10 mouse cellular contexts compared by ENCODE assay signal in the genomic region with DNA sequence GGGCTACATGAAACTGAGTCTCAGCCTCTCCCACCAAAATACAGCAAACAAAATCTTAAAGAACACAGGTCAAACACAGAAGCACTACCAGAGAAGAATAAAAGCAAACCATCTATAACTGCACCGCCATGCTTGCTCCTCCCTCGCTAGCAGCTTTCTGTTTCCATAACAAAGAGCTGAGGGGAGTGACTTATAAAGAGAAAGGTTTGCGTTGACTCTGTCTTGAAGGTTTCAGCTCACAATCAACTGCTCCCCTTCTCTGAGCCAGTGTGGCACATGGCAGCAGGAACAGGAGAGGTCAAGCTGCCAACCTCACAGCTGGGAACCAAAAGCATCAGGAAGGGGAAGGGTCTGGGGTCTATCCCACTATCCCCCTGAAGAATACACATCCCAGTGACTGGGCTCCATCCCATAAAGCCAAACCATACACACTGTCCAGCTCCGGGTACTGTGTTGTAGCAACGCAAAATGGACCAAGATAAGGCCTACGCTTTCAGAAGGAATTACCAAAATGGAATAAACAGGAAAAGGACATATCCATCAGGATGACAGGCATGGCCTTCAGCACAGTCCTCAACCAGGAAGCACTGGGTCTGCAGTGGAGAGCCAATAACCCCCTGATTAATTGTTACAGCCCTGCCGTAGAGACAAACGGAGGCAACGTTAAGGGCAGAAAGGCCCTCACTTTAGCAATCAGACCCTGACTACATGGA. TPM values are rescaled to one million over a fixed set of nuclear protein-coding genes. Genes with fewer than 3 reads are reported as not detected.
A peak's percentile ranks its signal among the peaks of the same experiment; 100 is the strongest.
DNase-seq lines count a peak whose midpoint lies in the region; ATAC-seq and TF ChIP-seq lines count a peak whose summit lies in the region.
"Had no signal": no experiment of that assay in that cellular context is flagged by ENCODE, and none has a peak within 500 bp of the region (broad histone marks: within the 10 kb centered on the region; RNA-seq: fewer than 3 reads in every experiment).

No protein-coding gene starts in this region.

- TF ChIP-seq POLR2A in liver, adult 2 months (IDR thresholded peaks at IDR 0.05; ENCODE audit: extremely low read depth, insufficient read depth, low read length): no peak
- no peak for TF ChIP-seq POLR2A in MEL (IDR thresholded peaks at IDR 0.05; ENCODE audit: control insufficient read depth in 1 of 2, insufficient read depth in 1 of 2, low read depth in 1 of 2, low read length in 2 of 2, poor library complexity in 1 of 2)

- TF ChIP-seq EP300 in MEL (IDR thresholded peaks at IDR 0.05; ENCODE audit: low read depth in 1 of 2, low read length in 2 of 2): no peak
- TF ChIP-seq EP300 in liver, postnatal 0 days (IDR thresholded peaks at IDR 0.05; ENCODE audit: low read depth): no peak

- H3K79me2 ChIP-seq in liver, adult 2 months (ENCODE audit: control insufficient read depth, insufficient read depth, low read length): no peaks in the 10 kb centered on the region; the same call in 1 of the 2 replicates
- no peaks in the 10 kb centered on the region for H3K79me2 ChIP-seq in MEL (ENCODE audit: control insufficient read depth, insufficient read depth, low read length, poor library complexity)

- no peak overlapping the region for H3K9ac ChIP-seq in liver, adult 2 months (ENCODE audit: low read depth, low read length)
- no peak overlapping the region for H3K9ac ChIP-seq in liver, embryonic 12.5 days
- no peak overlapping the region for H3K9ac ChIP-seq in MEL (ENCODE audit: control insufficient read depth, low read depth, low read length, poor library complexity, severe bottlenecking)
- H3K9ac ChIP-seq in liver, postnatal 0 days (replicated peaks): no peak overlapping the region
- H3K9ac ChIP-seq in intestine, postnatal 0 days (ENCODE audit: low read depth, low read length): no peak overlapping the region
- no peak overlapping the region for H3K9ac ChIP-seq in forebrain, embryonic 11.5 days (ENCODE audit: low read length)
- H3K9ac ChIP-seq: liver, embryonic 15.5 days had no signal

- H3K9me3 ChIP-seq in liver, embryonic 12.5 days (replicated peaks): no peaks in the 10 kb centered on the region
- no peaks in the 10 kb centered on the region for H3K9me3 ChIP-seq in MEL (replicated peaks; ENCODE audit: insufficient read depth, low read length)
- no peaks in the 10 kb centered on the region for H3K9me3 ChIP-seq in liver, postnatal 0 days (ENCODE audit: low read length)
- no peaks in the 10 kb centered on the region for H3K9me3 ChIP-seq in intestine, postnatal 0 days (ENCODE audit: control insufficient read depth)
- H3K9me3 ChIP-seq in forebrain, embryonic 11.5 days (ENCODE audit: control insufficient read depth, low read length): no peaks in the 10 kb centered on the region
- H3K9me3 ChIP-seq: liver, embryonic 15.5 days had no signal

- H3K4me1 ChIP-seq in liver, adult 2 months (ENCODE audit: control insufficient read depth, insufficient read depth, low read length): peaks cover 16% of the 10 kb centered on the region
- peaks cover 47% of the 10 kb centered on the region for H3K4me1 ChIP-seq in liver, embryonic 12.5 days
- H3K4me1 ChIP-seq in MEL (ENCODE audit: control insufficient read depth in 1 of 2, insufficient read depth in 2 of 2, low read length in 2 of 2): peaks cover 10 to 30% of the 10 kb centered on the region in 2 experiments
- H3K4me1 ChIP-seq in liver, postnatal 0 days (ENCODE audit: insufficient read depth): peaks cover 52% of the 10 kb centered on the region
- no peaks in the 10 kb centered on the region; the same call in 1 of the 2 replicates for H3K4me1 ChIP-seq in intestine, postnatal 0 days (replicated peaks; ENCODE audit: control insufficient read depth, insufficient read depth, low read length)
- peaks cover 8% of the 10 kb centered on the region; the same call in 1 of the 2 replicates for H3K4me1 ChIP-seq in forebrain, embryonic 11.5 days (replicated peaks; ENCODE audit: control insufficient read depth, insufficient read depth, low read length)

- H3K27ac ChIP-seq in liver, adult 2 months (replicated peaks; ENCODE audit: insufficient read depth, low read depth, low read length): peak overlapping the region; percentile 68
- no peak overlapping the region for H3K27ac ChIP-seq in liver, embryonic 12.5 days
- peak overlapping the region; percentile 13; the same call in 1 of the 2 replicates for H3K27ac ChIP-seq in MEL (ENCODE audit: control insufficient read depth, low read depth, low read length)
- H3K27ac ChIP-seq in liver, postnatal 0 days (ENCODE audit: low read depth): peak overlapping the region; percentile 80
- no peak overlapping the region for H3K27ac ChIP-seq in intestine, postnatal 0 days (ENCODE audit: low read depth, low read length)
- H3K27ac ChIP-seq in forebrain, embryonic 11.5 days (ENCODE audit: low read depth, low read length): no peak overlapping the region

- TF ChIP-seq RAD21 in MEL (IDR thresholded peaks at IDR 0.05; ENCODE audit: low read depth, low read length): no peak

- ATAC-seq in liver, embryonic 12.5 days: no peak
- ATAC-seq in CD4-positive, CD25-positive, alpha-beta regulatory T cell, adult 4 months: peak; percentile 76
- peak; percentile 38 for ATAC-seq in liver, postnatal 0 days
- no peak for ATAC-seq in intestine, postnatal 0 days
- no peak for ATAC-seq in forebrain, embryonic 11.5 days (replicated peaks; ENCODE audit: low FRiP score)

- H3K4me3 ChIP-seq in liver, adult 2 months (ENCODE audit: insufficient read depth, low read depth, low read length): no peak overlapping the region
- no peak overlapping the region for H3K4me3 ChIP-seq in liver, embryonic 12.5 days
- H3K4me3 ChIP-seq in MEL (ENCODE audit: control insufficient read depth in 1 of 2, insufficient read depth in 1 of 2, low read depth in 2 of 2, low read length in 2 of 2): no peak overlapping the region
- no peak overlapping the region for H3K4me3 ChIP-seq in liver, postnatal 0 days (ENCODE audit: low read depth, low read length)
- H3K4me3 ChIP-seq in intestine, postnatal 0 days (ENCODE audit: low read depth, low read length): no peak overlapping the region
- H3K4me3 ChIP-seq in forebrain, embryonic 11.5 days (ENCODE audit: low read depth, low read length): no peak overlapping the region
- H3K4me3 ChIP-seq: liver, embryonic 15.5 days had no signal

- TF ChIP-seq CTCF in liver, adult 2 months (IDR thresholded peaks at IDR 0.05; ENCODE audit: low read depth, low read length): no peak
- TF ChIP-seq CTCF in MEL (IDR thresholded peaks at IDR 0.05 in 2 of 3, conservative IDR thresholded peaks at IDR 0.05 in 1 of 3; ENCODE audit: control insufficient read depth in 1 of 3, insufficient read depth in 1 of 3, low read depth in 2 of 3, low read length in 3 of 3, poor library complexity in 1 of 3, severe bottlenecking in 1 of 3): no peak
- no peak for TF ChIP-seq CTCF in liver, postnatal 0 days (IDR thresholded peaks at IDR 0.05; ENCODE audit: low read depth)
- no peak for TF ChIP-seq CTCF in intestine, postnatal 0 days (IDR thresholded peaks at IDR 0.05; ENCODE audit: low read depth)

- no peaks in the 10 kb centered on the region for H3K36me3 ChIP-seq in liver, adult 2 months (ENCODE audit: control insufficient read depth, insufficient read depth, low read length)
- no peaks in the 10 kb centered on the region for H3K36me3 ChIP-seq in liver, embryonic 12.5 days
- peaks cover 0 to 30% of the 10 kb centered on the region in 2 experiments; a peak in 2 of 4 replicates for H3K36me3 ChIP-seq in MEL (ENCODE audit: control insufficient read depth in 1 of 2, insufficient read depth in 2 of 2, low read length in 2 of 2)
- no peaks in the 10 kb centered on the region for H3K36me3 ChIP-seq in liver, postnatal 0 days (replicated peaks; ENCODE audit: insufficient read depth, low read length)
- H3K36me3 ChIP-seq in intestine, postnatal 0 days (ENCODE audit: control insufficient read depth, insufficient read depth): no peaks in the 10 kb centered on the region
- H3K36me3 ChIP-seq in forebrain, embryonic 11.5 days (ENCODE audit: control insufficient read depth, insufficient read depth, low read length): no peaks in the 10 kb centered on the region
- H3K36me3 ChIP-seq: liver, embryonic 15.5 days had no signal

- H3K27me3 ChIP-seq in liver, adult 2 months (ENCODE audit: control insufficient read depth, insufficient read depth, low read length): no peaks in the 10 kb centered on the region
- H3K27me3 ChIP-seq in liver, embryonic 12.5 days (replicated peaks): peaks cover 51% of the 10 kb centered on the region
- no peaks in the 10 kb centered on the region for H3K27me3 ChIP-seq in MEL (ENCODE audit: control insufficient read depth in 1 of 2, insufficient read depth in 2 of 2, low read length in 2 of 2)
- no peaks in the 10 kb centered on the region for H3K27me3 ChIP-seq in liver, postnatal 0 days (ENCODE audit: insufficient read depth, low read length)
- H3K27me3 ChIP-seq in intestine, postnatal 0 days (replicated peaks; ENCODE audit: control insufficient read depth, insufficient read depth, low read length): no peaks in the 10 kb centered on the region
- H3K27me3 ChIP-seq in forebrain, embryonic 11.5 days (ENCODE audit: control insufficient read depth, insufficient read depth, low read length): no peaks in the 10 kb centered on the region

- H3K4me2 ChIP-seq in liver, embryonic 12.5 days: no peak overlapping the region
- H3K4me2 ChIP-seq in liver, postnatal 0 days (ENCODE audit: low read depth, low read length): peak overlapping the region; percentile 11; the same call in 1 of the 2 replicates
- no peak overlapping the region for H3K4me2 ChIP-seq in intestine, postnatal 0 days (replicated peaks; ENCODE audit: low read depth)
- H3K4me2 ChIP-seq in forebrain, embryonic 11.5 days (ENCODE audit: low read depth, low read length, severe bottlenecking): no peak overlapping the region

- WGBS in liver, adult 2 months: 84% methylated on average over 9 of the region's 9 CpGs
- WGBS in liver, embryonic 12.5 days (ENCODE audit: insufficient replicate concordance): 44% methylated on average over 9 of the region's 9 CpGs
- WGBS in liver, postnatal 0 days (ENCODE audit: insufficient replicate concordance): 67% methylated on average over 9 of the region's 9 CpGs
- WGBS in intestine, postnatal 0 days: 70% methylated on average over 9 of the region's 9 CpGs
- 77% methylated on average over 9 of the region's 9 CpGs for WGBS in forebrain, embryonic 11.5 days

- DNase-seq in liver, adult 2 months (ENCODE audit: extremely low read depth, low read depth, low spot score): no peak
- no peak for DNase-seq in MEL (ENCODE audit: low read depth, low spot score)
- DNase-seq in liver, postnatal 0 days: no peak
- no peak for DNase-seq in retina, embryonic 14.5 days (ENCODE audit: low spot score)
- no peak for DNase-seq in forebrain, embryonic 11.5 days (ENCODE audit: low spot score)
- DNase-seq: kidney, adult 2 months had no signal

RNA-seq across cellular contexts. Expression of a gene that starts 44.8 kb away (rescaled TPM):
- total RNA-seq in liver, adult 2 months (2014; rRNA removed): 6.2 and 7.2 TPM in 2 replicates
- 14.9 and 18.0 TPM in 2 replicates for polyA plus RNA-seq in liver, adult 2 months (2012; rRNA removed)
- 20.0 and 20.7 TPM in 2 replicates for polyA plus RNA-seq in liver, embryonic 12.5 days (2016; fragmentation: Nextera tagmentation; extraction: Ambion mirVana)
- 10 to 100 TPM in 1 of 2 experiments, 1 to 10 TPM in 1; 9.8 to 16.0 TPM for polyA plus RNA-seq in CD4-positive, CD25-positive, alpha-beta regulatory T cell, adult 4 months (2017; shearing (Covaris generic))
- 11.6 and 12.0 TPM in 2 replicates for total RNA-seq in MEL (2012; rRNA removed)
- 10 to 100 TPM in 1 of 2 experiments, not detected in 1; 29.4 TPM for polyA plus RNA-seq in MEL (2012; ENCODE audit: insufficient read depth in 1 of 2, insufficient read length in 2 of 2, low read depth in 1 of 2, low replicate concordance in 2 of 2, missing spikeins in 1 of 2)
- 11.7 and 12.9 TPM in 2 replicates for polyA plus RNA-seq in liver, postnatal 0 days (2015; fragmentation: Nextera tagmentation; extraction: Ambion mirVana)
- polyA plus RNA-seq in intestine, postnatal 0 days (2015; fragmentation: Nextera tagmentation; extraction: Ambion mirVana): 22.0 and 24.1 TPM in 2 replicates
- polyA plus RNA-seq in forebrain, embryonic 11.5 days (2014; fragmentation: Nextera tagmentation; extraction: Ambion mirVana): 70.0 and 74.7 TPM in 2 replicates

Comparison
In these comparisons a context has a peak if more than half of its experiments do, and no peak if none do; other contexts are left out.
1. H3K27ac ChIP-seq: peak in liver, adult 2 months (single experiment), MEL (single experiment) and liver, postnatal 0 days (single experiment); none in liver, embryonic 12.5 days (single experiment), intestine, postnatal 0 days (single experiment) and forebrain, embryonic 11.5 days (single experiment).
2. ATAC-seq: peak in CD4-positive, CD25-positive, alpha-beta regulatory T cell, adult 4 months (single experiment) and liver, postnatal 0 days (single experiment); none in liver, embryonic 12.5 days (single experiment), intestine, postnatal 0 days (single experiment) and forebrain, embryonic 11.5 days (single experiment).